Mouse (Mus musculus) thymus, postnatal 14 days (tissue): ENCODE measurements at regions not wholly inside any gene's neighbourhood (a gene's known extent, or its start where the extent isn't known, plus 50 kb on each side); places are given as distances from the start of the nearest gene placed in this dataset.

Experiments
- DNase-seq: peaks from one replicate; pipeline ENCODE4 v3.0.0; 2021

- DNase-seq = no peak
Observed at GRCm38 (mm10) chr7:72503756-72504155, 197.3 kb upstream of the Mctp2 start.

DNA sequence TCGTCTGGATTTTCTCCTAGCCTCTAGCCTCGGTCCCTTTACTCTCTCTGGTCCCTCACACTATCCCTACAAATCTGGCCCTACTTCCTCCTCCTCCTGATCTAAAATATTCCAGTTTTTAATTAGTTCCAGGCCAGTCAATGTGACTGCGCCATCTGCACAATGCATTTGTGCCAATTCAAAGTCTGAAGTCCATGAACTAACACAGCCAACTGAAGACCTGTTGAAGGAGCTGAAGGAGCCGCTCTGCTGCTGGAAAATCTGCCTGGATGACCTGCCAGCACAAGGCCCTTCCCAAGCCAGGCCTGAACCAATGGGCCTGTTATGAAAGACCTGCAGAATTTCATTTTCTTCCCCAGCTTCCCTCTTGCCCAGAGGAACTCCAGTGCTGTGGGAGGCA, 197.9 kb upstream of the Mctp2 start:
- DNase-seq = no peak

DNA sequence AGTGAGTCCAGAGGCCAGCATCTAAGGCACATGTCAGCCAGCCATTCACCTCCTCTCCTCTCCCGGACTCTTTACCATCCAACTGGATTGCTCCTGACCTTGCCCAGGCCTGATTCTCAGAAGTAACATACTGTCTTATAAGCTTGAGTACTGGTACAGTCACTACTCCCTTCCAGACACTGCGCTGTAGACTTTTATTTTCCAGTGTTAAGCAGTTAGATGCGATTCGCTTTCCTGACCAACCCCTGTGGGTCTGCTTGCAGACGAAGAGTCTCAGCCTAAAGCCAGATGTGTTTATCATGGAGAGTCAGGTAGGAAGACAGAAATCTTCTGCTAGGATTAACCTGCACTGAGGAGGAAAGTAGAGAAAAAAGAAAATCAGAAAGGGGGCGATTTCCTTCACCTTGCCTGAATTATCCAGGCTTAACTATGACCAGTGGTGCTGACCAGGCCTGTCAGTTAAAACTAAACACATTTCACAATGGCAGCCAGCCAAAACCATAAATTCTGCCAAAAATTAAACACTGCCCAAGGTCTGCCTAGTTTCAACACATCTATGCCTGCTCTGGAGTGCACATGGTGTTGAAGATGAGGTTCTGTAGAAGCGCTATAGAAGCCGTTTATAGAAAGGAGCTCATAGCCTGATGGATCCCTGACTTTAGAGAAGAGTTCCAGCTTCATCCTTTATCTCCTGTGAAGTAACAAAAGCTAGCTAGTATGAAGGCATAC, 199.5 kb upstream of the Mctp2 start:
- no peak for DNase-seq

- DNase-seq = no peak
Observed at GRCm38 (mm10) chr7:72507946-72508345, 201.5 kb upstream of the Mctp2 start.

DNA sequence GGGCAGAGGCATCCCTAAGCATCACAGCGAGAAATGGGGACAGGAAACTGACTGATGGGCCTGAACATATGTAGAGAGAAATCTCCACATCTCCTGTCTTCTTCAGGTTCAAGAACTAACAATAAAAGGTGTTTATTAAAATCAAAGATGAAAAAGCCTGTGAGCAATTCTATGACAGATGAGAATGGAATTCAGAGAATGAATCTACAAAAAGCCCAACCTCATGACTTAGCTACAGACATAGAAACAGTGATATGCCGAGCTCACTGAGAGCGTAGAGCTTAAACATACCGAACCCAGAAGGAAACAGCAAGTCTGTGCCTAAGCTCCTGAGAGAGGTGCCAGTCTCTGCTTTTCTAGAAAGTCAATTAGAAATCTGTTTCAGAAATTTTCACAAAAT, 203.7 kb upstream of the Mctp2 start:
- DNase-seq = no peak

- DNase-seq = no peak
Observed at GRCm38 (mm10) chr7:72513446-72513845, 207.0 kb upstream of the Mctp2 start.

DNA sequence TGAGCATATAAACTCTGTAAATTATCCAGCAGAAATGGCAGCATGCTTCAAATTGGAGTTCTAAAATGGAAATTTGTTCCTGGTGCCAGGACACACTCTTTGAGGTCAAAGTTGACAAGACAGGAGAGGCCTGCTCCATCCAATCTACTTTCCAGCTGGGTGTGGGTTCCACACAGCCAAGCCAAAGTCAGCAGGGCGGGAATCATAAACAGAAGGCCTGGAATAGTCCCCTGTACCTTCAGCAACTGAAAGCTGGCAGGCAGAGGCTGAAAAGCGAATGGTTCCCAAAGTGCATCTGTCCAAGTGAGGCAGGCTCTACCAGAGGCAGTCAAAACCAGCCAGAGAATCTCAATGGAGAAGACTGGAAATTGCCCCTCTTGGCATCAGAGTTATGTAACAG, 208.4 kb upstream of the Mctp2 start:
- no peak for DNase-seq

GRCm38 (mm10) chr7:72518421-72518972, 212.1 kb upstream of the Mctp2 start:
- no peak for DNase-seq

DNA sequence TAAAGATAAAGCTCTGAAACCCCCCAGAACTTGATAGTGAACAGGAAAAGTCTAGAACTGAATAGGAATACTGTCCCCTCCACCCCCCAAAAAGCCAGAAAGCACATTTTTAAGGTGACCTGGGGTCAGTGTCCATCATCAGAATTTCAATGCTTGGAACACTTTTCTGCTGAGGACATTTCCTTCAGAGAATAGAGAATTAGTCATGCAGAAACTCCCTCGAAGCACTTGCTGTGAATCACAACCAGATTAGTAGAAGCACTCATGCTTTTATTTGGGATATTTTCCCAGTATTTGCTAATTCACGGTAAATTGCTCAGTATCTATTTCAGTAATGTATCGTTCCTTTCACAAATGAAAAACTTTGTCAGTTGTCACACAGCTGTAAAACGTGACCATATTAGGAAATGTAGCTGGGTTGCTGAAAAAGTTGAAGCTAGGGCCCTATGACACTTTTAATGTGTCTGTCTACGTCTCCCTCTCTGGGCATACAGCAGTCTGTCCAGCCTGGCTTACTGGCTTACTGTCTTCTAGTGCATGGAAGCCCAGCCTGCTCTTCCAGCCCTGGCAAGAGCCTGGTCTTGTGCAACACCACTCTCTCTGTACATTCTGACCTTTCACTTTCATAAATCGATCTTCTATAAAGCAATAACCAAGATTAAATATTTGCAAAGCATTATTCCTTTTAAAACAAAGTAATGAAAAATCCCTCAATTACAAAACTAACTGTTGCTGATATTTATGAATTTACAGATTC, 213.1 kb upstream of the Mctp2 start:
- DNase-seq = no peak

- DNase-seq = no peak
Observed at GRCm38 (mm10) chr7:72528873-72529272, 222.5 kb upstream of the Mctp2 start.

- DNase-seq = no peak
Observed at GRCm38 (mm10) chr7:72538288-72538687, 231.9 kb upstream of the Mctp2 start.

DNA sequence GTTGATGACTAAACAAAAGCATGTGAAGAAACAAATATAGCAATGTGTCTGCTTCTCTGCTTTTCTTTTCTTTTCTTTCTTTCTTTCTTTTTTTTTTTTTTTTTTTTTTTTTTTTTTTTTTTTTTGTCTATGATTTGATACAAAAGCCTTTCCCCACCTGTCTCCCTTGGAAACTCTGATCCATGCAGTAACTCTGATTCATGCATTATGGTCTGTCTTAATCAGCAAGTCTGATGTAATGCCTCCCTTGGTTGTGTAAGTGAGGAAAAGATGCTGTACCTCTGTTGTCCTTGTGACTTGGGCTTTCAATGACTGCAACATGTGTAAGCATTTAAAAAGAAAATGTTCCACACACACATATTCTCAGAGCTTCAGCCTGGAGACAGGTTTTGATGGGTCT, 233.5 kb upstream of the Mctp2 start:
- DNase-seq = no peak

DNA sequence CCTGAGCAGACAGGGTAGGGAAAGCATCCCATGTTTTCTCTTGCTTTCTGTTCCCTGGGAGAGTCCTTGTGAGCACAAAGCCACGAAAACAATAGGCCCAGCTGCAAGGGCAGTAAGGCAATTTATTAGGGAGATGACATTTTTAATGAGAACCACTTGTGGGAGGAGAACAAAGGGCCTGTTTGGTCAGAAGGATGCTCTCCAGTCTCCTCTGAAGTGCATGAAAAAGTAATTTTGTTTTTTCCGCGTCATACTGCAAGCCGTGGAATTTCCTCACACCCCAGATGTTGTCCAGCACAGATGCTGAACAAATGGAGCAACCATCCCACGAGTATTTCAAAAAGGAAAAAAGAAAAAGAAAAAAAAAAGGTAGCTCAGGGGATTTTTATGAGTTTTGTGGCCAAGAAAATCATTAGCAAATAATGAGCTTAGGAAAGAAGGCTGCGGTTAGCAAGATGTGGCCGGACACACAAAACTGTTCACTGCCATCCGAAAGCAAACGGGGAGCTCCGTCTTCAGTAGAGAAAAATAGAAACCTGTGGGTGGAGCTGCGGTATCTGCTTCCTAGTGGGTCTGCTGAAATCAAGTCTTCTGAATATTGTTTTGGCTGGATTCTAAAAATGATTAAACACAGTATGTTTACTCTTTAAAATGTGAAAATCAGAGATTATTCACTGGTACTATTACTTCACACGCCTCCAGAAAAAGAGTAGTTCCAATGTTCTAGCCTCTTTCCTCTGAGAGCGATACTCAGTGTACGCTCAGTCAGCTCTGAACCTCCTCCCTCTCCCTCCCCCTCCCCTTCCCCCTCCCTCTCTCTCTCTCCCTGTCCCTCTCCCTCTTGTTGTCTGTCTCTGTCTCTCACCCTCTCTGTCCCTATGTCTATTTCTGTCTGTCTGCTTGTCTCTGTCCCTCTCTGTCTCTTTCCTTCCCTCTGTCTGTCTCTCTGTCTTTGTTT, 235.4 kb upstream of the Mctp2 start:
- DNase-seq = no peak

DNA sequence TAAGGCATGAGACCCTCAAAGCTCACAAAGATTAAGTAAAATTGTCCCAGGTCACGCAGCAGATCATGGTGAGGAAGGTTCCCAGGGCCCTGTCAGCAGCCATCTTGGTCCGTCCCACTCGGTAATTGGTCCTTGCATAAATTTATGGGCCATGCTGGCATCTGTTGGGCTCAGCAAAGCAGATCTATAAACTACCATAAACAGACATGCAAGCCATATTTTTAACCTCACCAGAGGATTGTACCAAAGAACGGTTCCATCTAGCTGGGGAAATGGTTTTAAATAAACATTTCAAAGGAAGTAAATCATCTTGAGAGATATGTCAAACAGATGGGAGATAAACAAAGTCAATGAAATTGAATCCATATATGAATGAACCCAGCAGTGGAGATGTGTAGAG, 237.1 kb upstream of the Mctp2 start:
- DNase-seq = no peak

DNA sequence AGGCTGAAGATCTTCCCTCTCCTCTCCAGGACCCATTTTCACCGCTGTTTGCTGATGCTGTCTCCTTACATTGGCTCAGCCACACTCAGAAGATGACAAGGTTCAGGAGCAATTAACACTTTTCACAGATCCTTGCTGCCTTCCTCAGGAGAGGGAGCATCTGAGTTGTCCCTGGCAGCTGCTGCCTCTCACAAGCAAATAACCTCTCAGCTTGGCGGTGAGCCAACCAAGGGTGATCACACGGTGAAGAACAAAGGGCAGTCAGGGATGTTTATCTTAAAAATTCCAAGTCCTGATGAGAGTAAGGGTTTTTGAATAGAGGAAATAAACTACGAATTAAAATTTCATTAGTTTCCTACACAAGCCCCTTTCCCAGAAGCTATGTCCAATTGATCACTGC, 237.5 kb upstream of the Mctp2 start:
- DNase-seq = no peak

DNA sequence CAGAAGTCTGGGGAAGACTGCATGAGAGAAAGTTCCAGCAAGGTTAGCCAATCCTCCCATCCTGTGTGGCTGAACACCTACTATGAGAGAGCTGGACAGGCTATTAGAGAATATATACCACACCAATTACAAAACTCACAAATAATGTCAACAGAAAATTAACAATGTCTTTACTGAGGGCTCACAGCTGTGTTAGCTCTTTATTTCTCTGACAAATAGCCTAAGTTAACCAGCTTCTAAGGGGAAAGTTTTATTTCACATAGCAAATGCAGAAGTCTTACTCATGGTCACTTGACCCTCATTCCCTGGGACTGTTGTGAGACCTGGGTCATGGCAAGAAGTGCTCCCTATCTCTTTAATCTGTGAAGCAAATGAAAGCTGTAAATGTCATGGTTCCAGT, 261.0 kb upstream of the Mctp2 start:
- DNase-seq = no peak

GRCm38 (mm10) chr7:72569177-72569576, 262.8 kb upstream of the Mctp2 start:
- DNase-seq = no peak

DNA sequence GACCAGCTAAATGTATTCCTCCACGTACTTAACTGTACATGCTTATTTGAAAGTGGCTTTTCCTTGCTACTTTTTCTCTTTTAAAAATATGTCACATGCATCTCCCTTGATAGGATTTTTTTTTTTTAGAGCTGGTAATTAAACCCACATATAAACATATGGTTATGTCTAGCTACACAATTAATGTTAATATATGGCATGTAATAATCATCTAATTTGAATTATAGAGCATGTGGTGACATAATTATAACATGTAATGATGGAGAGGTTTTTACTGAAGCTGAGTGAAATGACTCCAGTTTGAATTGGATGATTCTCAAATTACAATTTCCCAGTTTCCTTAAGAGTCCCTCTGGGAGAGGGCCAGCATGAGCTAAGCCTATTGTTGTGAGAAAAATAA, 267.9 kb upstream of the Mctp2 start:
- no peak for DNase-seq

GRCm38 (mm10) chr7:72584427-72584826, 278.0 kb upstream of the Mctp2 start:
- DNase-seq = no peak

GRCm38 (mm10) chr7:72589241-72589668, 282.8 kb upstream of the Mctp2 start:
- no peak for DNase-seq

- no peak for DNase-seq
Observed at GRCm38 (mm10) chr7:72590351-72591115, 284.1 kb upstream of the Mctp2 start.

DNA sequence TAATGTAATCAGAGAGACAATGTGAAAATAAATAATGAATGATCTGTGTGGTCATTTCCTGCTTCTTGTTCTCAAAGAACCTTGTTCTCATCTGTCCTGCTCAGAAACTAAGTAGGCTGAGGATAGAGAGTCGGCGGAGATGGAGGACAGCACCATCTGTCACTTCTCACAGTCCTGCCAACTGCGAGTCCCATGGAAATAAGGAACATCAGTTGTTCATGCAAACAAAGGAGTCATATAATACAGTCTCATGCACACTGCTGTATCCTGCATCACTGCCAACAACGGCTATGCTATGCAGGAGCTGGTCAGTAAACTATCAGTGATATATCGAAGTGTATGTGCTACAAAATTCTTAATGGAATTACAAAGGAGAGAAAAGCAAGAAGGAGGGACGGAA, 285.7 kb upstream of the Mctp2 start:
- no peak for DNase-seq
